Mouse (Mus musculus) thymus, adult 2 months (tissue): ENCODE data around the gene Tbk1. TPM values are rescaled to one million over a fixed set of nuclear protein-coding genes. Genes with fewer than 3 reads are reported as not detected.
A peak's percentile ranks its signal among the peaks of the same experiment; 100 is the strongest.

Source experiments
- DNase-seq: peaks from one replicate; pipeline ENCODE4 v3.0.0; 2021
- H3K27ac ChIP-seq: fragments of 200-500 bp; 2 replicates; pipeline ENCODE4 v1.5.1; 2012; ENCODE audit warnings: low read length, control low read depth; ENCODE audit not compliant: control insufficient read depth, insufficient read depth
- H3K27me3 ChIP-seq: fragments of 200-500 bp; 2 replicates; pipeline ENCODE4 v1.6.1; 2012; ENCODE audit warnings: mild to moderate bottlenecking, low read length, moderate library complexity, mixed read lengths; ENCODE audit not compliant: control insufficient read depth, insufficient read depth
- H3K36me3 ChIP-seq: fragments of 200-500 bp; 2 replicates; pipeline ENCODE4 v1.6.1; 2012; ENCODE audit warnings: mild to moderate bottlenecking, low read length, moderate library complexity; ENCODE audit not compliant: control insufficient read depth, insufficient read depth
- H3K4me1 ChIP-seq: fragments of 200-500 bp; replicated peaks from 2 replicates; pipeline ENCODE4 v1.6.1; 2012; ENCODE audit warnings: low read length; ENCODE audit not compliant: control insufficient read depth, insufficient read depth
- H3K4me3 ChIP-seq: fragments of 200-500 bp; 2 replicates; pipeline ENCODE4 v1.5.1; 2012; ENCODE audit warnings: mild to moderate bottlenecking, low read length, control low read depth, moderate library complexity; ENCODE audit not compliant: control insufficient read depth, insufficient read depth
- CTCF ChIP-seq: fragments of 200-500 bp; IDR thresholded peaks from 2 replicates; pipeline ENCODE4 v1.5.1; 2012; ENCODE audit warnings: mild to moderate bottlenecking, control low read depth, low read length, moderate library complexity, borderline replicate concordance; ENCODE audit not compliant: control insufficient read depth, poor library complexity, insufficient read depth; ENCODE audit errors: extremely low read depth
- POLR2A ChIP-seq: fragments of 200-500 bp; IDR thresholded peaks from 2 replicates; pipeline ENCODE4 v1.6.1; 2012; ENCODE audit warnings: mild to moderate bottlenecking, low read length, control low read depth, moderate library complexity; ENCODE audit not compliant: control insufficient read depth, poor library complexity, insufficient read depth; ENCODE audit errors: extremely low read depth
- WGBS: fragments of 180-500 bp; shearing (Covaris S2); methylation state at CpG from one replicate; pipeline ENCODE4 v1.1.7; 2018; 5-methylcytosine and 5-hydroxymethylcytosine counted together
- polyA plus RNA-seq: library from polyadenylated mRNA; depleted of rRNA; stranded (reverse); fragments of >200 nt; gene quantifications from 2 replicates; pipeline ENCODE4 v1.2.3, GENCODE M21; 2012

Gene Tbk1
- polyA plus RNA-seq, 1 experiment: 16.4 TPM

- DNase-seq: no peak
- WGBS: 95% methylated on average over 6 of the region's 6 CpGs
- TF ChIP-seq POLR2A: no peak
- no peak for TF ChIP-seq CTCF
- Histone ChIP-seq H3K27ac (no peak overlapping the region), H3K36me3 (peaks cover 35% of the 10 kb centered on the region), H3K27me3 (no peaks in the 10 kb centered on the region), H3K4me3 (no peak overlapping the region), H3K4me1 (no peaks in the 10 kb centered on the region)
These were observed 25.9 kb upstream of the Tbk1 start for GRCm38 (mm10) chr10:121612448-121612847.

DNA sequence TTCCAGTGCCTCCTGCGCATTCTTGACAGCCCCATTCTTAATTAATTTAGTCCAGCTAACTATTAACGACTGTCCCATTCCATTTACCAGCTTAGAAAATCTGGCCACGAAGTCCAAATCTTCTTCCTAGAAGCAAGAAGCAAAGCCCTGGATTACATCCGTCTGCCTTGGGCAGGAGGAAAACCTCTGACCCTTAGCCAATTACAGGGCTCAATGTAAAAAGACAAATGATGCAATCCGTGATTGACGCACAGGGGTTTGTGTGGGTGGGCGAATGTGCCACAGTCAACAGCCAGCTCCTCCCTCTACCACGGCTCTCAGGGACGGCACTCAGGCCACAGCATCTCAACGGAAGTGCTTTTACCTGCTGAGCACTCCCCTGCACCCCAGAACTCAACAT is 25.0 kb upstream of the Tbk1 start:
- TF ChIP-seq CTCF: no peak
- no peak for TF ChIP-seq POLR2A
- peaks cover 39% of the 10 kb centered on the region for H3K36me3 ChIP-seq
- no peaks in the 10 kb centered on the region for H3K27me3 ChIP-seq
- H3K4me1 ChIP-seq: no peaks in the 10 kb centered on the region
- DNase-seq: no peak
- no peak overlapping the region for H3K27ac ChIP-seq
- 95% methylated on average over 10 of the region's 10 CpGs for WGBS
- no peak overlapping the region for H3K4me3 ChIP-seq

DNA sequence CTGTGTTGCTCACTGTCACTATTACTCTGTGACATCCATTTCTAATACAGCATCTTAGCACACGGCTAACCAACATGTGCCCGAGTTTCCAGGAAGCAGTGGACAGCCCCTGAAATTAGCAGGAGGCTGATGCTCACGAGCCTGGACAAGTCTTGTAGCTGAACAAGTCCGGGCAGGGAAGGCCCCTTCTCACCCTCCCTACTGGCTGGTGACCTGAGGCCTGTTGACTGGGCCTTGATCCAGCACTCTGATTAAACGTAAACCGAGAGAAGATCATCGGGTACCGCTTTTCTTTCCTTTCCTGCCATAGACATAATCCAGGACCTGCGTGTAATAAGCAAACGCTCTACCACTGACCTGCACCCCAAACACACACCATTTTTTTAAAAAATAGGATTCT is 21.6 kb upstream of the Tbk1 start:
- Histone ChIP-seq H3K27me3 (no peaks in the 10 kb centered on the region), H3K36me3 (peaks cover 35% of the 10 kb centered on the region), H3K4me1 (no peaks in the 10 kb centered on the region), H3K27ac (no peak overlapping the region), H3K4me3 (no peak overlapping the region)
- TF ChIP-seq CTCF: no peak
- 94% methylated on average over 10 of the region's 10 CpGs for WGBS
- DNase-seq: no peak

- DNase-seq: no peak
- Histone ChIP-seq H3K36me3 (peaks cover 50% of the 10 kb centered on the region), H3K4me3 (no peak overlapping the region), H3K4me1 (no peaks in the 10 kb centered on the region), H3K27ac (no peak overlapping the region), H3K27me3 (no peaks in the 10 kb centered on the region)
- WGBS: 98% methylated on average over 13 of the region's 13 CpGs
- TF ChIP-seq CTCF: no peak
- no peak for TF ChIP-seq POLR2A
These were observed 18.2 kb upstream of the Tbk1 start for GRCm38 (mm10) chr10:121604632-121605344.

DNA sequence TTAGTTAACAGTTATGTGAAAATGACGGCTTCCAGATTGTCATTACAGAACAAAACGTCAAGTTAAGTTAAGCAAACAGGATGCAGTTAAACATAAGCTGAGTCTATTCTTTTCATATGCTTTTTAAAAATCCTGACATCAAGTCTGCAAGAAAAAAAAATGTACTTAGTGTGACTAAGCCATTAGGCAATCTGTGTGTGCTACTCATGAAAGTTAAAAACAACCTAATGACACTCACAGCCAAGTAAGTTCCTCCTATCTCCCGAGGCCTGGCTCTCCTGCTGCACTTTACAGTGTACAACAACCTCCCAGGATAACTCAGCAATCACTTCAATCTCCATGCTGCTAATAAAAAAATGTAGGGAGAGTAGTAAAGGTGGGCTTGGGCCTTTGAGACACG is 17.0 kb upstream of the Tbk1 start:
- Histone ChIP-seq H3K4me1 (no peaks in the 10 kb centered on the region), H3K27ac (no peak overlapping the region), H3K4me3 (no peak overlapping the region), H3K27me3 (no peaks in the 10 kb centered on the region), H3K36me3 (peaks cover 58% of the 10 kb centered on the region)
- 97% methylated on average over 4 of the region's 4 CpGs for WGBS
- TF ChIP-seq POLR2A (no peak), CTCF (no peak)
- DNase-seq: no peak

DNA sequence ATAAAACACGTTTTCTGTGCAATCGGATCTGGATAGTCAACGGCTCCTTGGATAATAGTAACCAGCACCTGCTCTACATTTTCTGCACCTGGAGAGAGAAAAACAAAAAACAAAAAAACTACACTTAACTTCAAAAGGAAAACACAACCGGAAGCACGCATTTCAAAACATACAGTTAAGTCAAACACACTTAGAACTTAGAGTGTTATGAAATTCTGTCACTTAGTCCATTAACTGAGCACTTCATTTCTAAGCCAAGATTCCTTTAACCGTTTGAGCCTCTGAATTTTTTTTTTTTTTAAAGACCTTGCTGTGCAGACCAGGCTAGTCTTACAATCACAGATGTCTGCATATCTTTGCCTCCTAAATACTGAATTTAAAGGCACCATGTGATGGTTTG is 14.7 kb upstream of the Tbk1 start:
- TF ChIP-seq CTCF: no peak
- no peak for TF ChIP-seq POLR2A
- Histone ChIP-seq H3K36me3 (peaks cover 49% of the 10 kb centered on the region), H3K4me1 (no peaks in the 10 kb centered on the region), H3K27ac (peak overlapping the region; percentile 41; the same call in 1 of the 2 replicates), H3K4me3 (no peak overlapping the region), H3K27me3 (no peaks in the 10 kb centered on the region)
- 92% methylated on average over 6 of the region's 6 CpGs for WGBS
- DNase-seq: no peak

DNA sequence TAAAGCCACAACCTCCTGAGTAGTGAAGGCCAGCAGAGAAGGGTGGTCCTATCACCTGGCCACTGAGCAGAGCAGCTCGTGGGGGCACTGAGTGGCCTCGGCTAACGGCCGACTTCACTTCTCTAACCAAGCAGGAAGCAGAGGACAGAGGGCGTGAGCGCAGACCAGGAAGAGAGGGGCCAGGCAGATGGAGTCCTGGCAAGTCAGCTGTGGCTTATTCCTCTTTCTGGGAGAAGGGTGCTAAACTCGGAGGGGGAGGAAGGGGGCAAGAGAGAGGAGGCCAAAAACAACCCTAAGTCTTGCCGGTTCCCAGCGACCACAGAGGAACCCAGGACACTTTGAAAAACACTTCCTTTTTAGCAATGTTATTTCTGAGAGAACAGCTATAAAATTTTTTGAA is 10.0 kb upstream of the Tbk1 start:
- Histone ChIP-seq H3K36me3 (peaks cover 17% of the 10 kb centered on the region), H3K4me3 (no peak overlapping the region), H3K27me3 (no peaks in the 10 kb centered on the region), H3K4me1 (peaks cover under 1% of the 10 kb centered on the region; the same call in 1 of the 2 replicates), H3K27ac (no peak overlapping the region)
- TF ChIP-seq CTCF (no peak), POLR2A (no peak)
- 35% methylated on average over 9 of the region's 9 CpGs for WGBS
- no peak for DNase-seq
